Mouse (Mus musculus): ENCODE measurements around the gene Rad54l2. TPM values are rescaled to one million over a fixed set of nuclear protein-coding genes. Genes with fewer than 3 reads are reported as not detected.
A peak's percentile ranks its signal among the peaks of the same experiment; 100 is the strongest.

Gene Rad54l2
- polyA plus RNA-seq, 1 experiment from 2014 or later, result 3.9 TPM

DNA sequence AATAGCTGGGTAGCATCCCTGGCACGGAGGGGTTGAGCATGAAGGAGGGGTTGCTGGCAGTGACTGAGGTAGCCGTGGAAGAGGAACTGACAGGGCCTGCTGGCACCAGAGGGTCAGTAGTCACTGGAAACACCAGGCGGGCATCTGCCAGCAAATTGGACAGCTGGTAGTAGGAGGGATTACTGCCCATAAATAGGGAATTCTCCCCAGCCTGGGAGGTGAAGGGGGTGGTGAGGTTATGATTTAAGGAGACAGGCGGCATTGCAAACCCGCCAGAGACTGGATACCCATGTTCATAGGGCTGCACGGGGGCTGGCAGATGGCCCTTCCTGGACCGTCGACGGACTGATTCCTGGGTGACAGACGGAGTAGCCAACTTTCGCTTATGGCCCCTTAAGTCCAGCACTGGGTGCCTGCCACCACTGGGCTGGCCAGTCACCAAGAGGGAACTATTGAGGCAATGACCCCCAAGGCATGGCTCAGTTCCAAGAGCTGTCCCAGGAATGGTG, 96.0 kb downstream of the Rad54l2 start:
- Histone ChIP-seq H3K27me3 (replicated peaks) (no peaks in the 10 kb centered on the region), H3K4me1 (replicated peaks) (no peaks in the 10 kb centered on the region), H3K36me3 (peaks cover 49% of the 10 kb centered on the region), H3K27ac (ENCODE audit: poor library complexity, severe bottlenecking) (no peak overlapping the region), H3K4me2 (no peak overlapping the region), H3K9ac (no peak overlapping the region), H3K9me3 (replicated peaks) (no peaks in the 10 kb centered on the region), H3K4me3 (no peak overlapping the region)
- 90% methylated on average over 11 of the region's 11 CpGs for WGBS
- no peak for ATAC-seq (ENCODE audit: insufficient number of reproducible peaks, low FRiP score)

DNA sequence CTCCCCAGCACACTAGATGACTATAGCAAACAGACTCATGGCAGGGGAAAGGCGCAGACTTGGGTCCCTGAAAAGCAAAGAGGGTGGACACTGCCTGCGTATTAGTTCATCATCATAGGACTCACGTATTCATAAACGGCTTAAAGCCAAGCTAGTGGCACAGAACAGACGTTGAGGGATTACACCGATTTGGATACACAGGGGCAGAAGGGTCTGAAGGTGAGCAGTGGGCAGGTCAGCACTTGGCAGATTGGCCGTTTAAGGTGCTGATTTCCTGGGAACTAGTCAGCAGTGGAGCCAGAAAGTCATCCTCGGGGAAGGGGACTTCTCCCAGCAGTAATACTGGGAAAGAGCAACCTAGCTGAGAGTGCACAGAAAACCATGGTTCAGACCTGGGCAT, 100.2 kb downstream of the Rad54l2 start:
- Histone ChIP-seq H3K4me2 (no peak overlapping the region), H3K36me3 (peaks cover 23% of the 10 kb centered on the region), H3K4me3 (no peak overlapping the region), H3K9me3 (replicated peaks) (no peaks in the 10 kb centered on the region), H3K9ac (no peak overlapping the region), H3K27ac (ENCODE audit: poor library complexity, severe bottlenecking) (no peak overlapping the region), H3K27me3 (replicated peaks) (no peaks in the 10 kb centered on the region), H3K4me1 (replicated peaks) (peaks cover 16% of the 10 kb centered on the region)
- WGBS, result 84% methylated on average over 8 of the region's 8 CpGs
- no peak for ATAC-seq (ENCODE audit: insufficient number of reproducible peaks, low FRiP score)

DNA sequence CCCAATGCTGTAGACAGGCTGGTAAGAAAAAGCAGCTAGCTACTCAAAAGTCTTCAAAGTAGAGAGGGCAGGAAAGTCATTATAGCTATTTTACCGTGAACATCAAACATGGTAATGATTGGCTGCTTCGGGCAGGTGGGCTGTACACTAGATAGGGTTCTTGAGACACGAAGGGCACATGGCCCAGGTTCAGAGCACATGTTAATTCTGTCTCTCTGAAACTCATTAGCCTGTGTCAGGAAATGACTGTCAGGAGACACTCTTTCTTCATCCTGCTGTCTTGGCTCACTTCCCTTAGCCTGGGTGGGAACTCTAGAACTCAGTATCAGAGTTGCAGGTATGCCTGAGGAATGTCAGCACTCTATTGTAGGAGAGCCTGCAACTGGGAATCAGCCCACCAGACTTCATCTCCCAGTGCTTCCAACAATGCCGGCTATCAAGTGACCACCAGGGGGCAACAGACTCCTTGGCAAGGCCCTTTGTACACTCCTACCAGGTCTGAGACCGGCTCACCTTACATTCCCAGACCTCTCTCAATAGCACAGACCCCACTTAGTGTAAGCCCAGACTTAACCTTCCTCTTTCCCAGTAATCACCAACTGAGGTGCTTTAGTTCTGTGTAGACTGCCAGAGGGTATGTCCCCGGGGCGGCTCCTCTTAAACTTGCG, 101.9 kb downstream of the Rad54l2 start:
- Histone ChIP-seq H3K4me1 (replicated peaks) (peaks cover 16% of the 10 kb centered on the region), H3K4me3 (0 out of 2 replicates have a peak overlapping the region, but pooled peaks have one; percentile 6), H3K9me3 (replicated peaks) (no peaks in the 10 kb centered on the region), H3K27ac (ENCODE audit: poor library complexity, severe bottlenecking) (no peak overlapping the region), H3K9ac (0 out of 2 replicates have a peak overlapping the region, but pooled peaks have one; percentile 8), H3K27me3 (replicated peaks) (no peaks in the 10 kb centered on the region), H3K4me2 (peak overlapping the region; percentile 52), H3K36me3 (peaks cover 6% of the 10 kb centered on the region)
- ATAC-seq (ENCODE audit: insufficient number of reproducible peaks, low FRiP score), result 0 out of 2 replicates have a peak, but pooled peaks have one; percentile 41
- WGBS, result 35% methylated on average over 8 of the region's 8 CpGs

DNA sequence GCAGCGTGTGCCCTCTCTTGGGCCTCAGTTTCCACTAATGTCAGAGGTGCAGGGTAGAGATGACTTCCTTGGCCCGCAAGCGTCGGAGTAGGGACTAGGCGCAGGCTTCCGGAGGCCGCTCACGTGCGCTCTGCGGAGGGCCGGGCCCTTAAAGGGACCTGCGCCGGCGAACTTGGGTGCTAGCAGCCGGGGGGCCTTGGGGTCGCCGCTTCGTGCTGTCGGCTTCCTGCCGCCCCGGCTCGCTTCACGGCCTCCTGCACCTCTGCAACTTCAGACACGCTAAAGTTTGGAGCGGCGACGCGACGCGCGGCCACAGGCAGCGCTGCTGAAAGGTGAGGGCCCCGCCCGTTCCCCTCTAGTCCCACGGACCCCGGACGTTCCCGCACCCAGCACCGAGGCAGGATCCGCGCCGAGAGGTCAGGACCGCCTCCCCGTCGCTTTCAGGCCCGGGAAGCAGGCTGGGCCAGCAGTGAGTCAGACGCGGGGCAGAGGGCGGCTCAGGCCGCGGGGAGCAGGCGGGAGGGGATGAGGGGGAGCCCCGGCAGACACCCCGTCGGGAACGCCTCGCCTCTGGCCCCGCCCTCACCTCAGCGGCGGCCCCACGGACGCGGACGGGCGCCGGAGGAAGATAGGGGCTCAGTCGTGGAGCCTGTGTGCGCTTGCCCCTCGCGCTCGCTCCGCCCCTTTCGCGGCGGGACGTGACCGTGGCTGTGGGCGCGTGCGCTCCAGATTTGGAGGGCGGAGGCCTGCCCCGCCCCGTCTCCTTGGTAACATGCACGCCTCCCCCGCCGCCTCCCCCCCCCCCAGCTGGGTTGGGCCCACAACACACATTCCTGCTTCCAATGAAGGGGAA, 103.5 kb downstream of the Rad54l2 start, which contains the start of gene Tex264:
Gene Tex264, minus strand, starts transcription at position 679 of the 853 bp plus-strand sequence.
- peak within 1 kb of the TSS; percentile 71 for H3K27ac ChIP-seq (ENCODE audit: poor library complexity, severe bottlenecking)
- H3K4me2 ChIP-seq, result peak within 1 kb of the TSS; percentile 96
- peaks cover 17% of the 10 kb centered on the region for H3K36me3 ChIP-seq
- ATAC-seq (ENCODE audit: insufficient number of reproducible peaks, low FRiP score), result peak; percentile 94
- peak within 1 kb of the TSS; percentile 88 for H3K9ac ChIP-seq
- peaks cover 16% of the 10 kb centered on the region for H3K4me1 ChIP-seq (replicated peaks)
- WGBS, result under 1% methylated on average over 78 of the region's 86 CpGs
- no peaks in the 10 kb centered on the region for H3K9me3 ChIP-seq (replicated peaks)
- peak within 1 kb of the TSS; percentile 87 for H3K4me3 ChIP-seq
- H3K27me3 ChIP-seq (replicated peaks), result no peaks in the 10 kb centered on the region

DNA sequence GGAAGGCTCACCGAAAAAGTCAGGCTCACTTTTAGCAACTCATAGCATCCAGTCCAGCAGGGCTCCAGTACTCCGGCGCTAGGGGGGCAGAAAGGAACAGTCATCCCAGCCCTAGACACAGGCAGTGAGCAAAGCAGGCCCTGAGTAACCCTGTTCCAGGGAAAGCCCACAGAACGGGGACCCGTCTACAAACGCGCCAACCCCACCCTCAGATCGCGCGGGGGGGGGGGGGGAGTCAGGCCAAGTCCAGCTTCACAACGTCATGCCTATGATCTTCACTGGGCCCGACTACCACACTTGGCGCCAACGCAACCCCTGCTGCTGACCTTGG, 104.1 kb downstream of the Rad54l2 start:
- Histone ChIP-seq H3K27ac (ENCODE audit: poor library complexity, severe bottlenecking) (peak overlapping the region; percentile 71), H3K36me3 (peaks cover 22% of the 10 kb centered on the region), H3K9me3 (replicated peaks) (no peaks in the 10 kb centered on the region), H3K4me1 (replicated peaks) (peaks cover 16% of the 10 kb centered on the region), H3K27me3 (replicated peaks) (no peaks in the 10 kb centered on the region), H3K4me3 (peak overlapping the region; percentile 87), H3K9ac (peak overlapping the region; percentile 88), H3K4me2 (peak overlapping the region; percentile 96)
- WGBS, result 4% methylated on average over 13 of the region's 14 CpGs
- peak; percentile 4; the same call in 1 of the 2 replicates for ATAC-seq (ENCODE audit: insufficient number of reproducible peaks, low FRiP score)

DNA sequence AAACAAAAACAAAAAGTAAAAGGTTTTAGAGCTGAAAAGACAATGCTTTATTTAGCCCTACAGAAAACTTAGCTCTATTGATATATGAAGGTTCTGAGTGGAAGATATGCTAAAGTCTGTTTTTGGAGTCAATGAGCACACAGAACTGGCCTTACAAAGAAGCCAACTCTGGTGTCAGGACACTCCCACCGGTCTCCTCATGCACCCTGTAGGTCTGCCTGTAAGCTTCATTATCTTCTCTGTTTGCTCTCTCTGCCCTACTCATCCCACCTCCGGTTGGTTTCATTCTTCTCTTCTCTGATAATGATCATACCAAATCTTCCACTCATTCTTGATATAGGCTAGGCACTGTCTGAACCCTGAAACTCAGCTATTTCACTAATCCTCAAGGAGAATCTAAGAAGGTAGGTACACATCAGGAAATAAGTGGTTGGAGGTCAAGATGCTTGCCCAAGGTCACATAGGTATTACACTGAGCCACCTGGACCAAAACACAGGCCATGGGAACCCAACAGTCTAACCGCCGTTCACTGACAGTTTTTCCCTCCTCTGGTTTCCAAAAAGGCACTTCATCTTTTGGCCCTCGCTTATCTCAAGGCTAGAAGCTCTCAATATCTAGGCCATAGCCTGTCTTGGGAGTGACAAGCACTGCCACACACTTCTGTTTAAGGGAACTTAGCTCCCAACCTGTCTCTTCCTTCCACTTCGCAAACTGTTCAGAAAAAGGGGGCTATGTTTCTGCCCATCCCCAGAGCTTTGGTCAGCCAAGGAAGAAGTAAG, 104.7 kb downstream of the Rad54l2 start:
- no peaks in the 10 kb centered on the region for H3K9me3 ChIP-seq (replicated peaks)
- peak overlapping the region; percentile 87 for H3K4me3 ChIP-seq
- WGBS, result 68% methylated on average over 6 of the region's 6 CpGs
- no peak overlapping the region for H3K27ac ChIP-seq (ENCODE audit: poor library complexity, severe bottlenecking)
- peak overlapping the region; percentile 88 for H3K9ac ChIP-seq
- H3K4me1 ChIP-seq (replicated peaks), result peaks cover 16% of the 10 kb centered on the region
- ATAC-seq (ENCODE audit: insufficient number of reproducible peaks, low FRiP score), result no peak
- peaks cover 26% of the 10 kb centered on the region for H3K36me3 ChIP-seq
- H3K27me3 ChIP-seq (replicated peaks), result no peaks in the 10 kb centered on the region
- H3K4me2 ChIP-seq, result peak overlapping the region; percentile 96

DNA sequence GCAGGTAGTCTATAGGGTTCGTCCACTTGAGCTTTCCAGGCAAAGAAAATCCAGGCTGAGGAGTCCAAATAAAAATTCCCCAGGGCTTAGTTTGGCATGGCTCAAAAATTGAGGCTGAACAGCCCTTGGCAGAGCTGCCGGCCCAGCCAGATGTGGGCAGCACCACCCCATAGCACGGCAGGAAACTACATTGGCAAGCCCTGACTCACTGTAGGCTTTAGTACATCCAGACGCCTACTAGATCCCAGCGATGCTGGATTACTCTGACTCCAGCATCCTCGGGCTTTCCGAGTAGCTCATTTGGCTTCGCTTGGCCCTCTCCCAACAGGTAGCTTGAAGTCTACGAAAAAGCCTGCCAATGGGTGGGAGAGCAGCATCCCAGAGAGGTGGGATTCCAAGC, 108.0 kb downstream of the Rad54l2 start:
- Histone ChIP-seq H3K4me2 (no peak overlapping the region), H3K4me1 (replicated peaks) (peaks cover 8% of the 10 kb centered on the region), H3K4me3 (no peak overlapping the region), H3K9ac (no peak overlapping the region), H3K27me3 (replicated peaks) (no peaks in the 10 kb centered on the region), H3K27ac (ENCODE audit: poor library complexity, severe bottlenecking) (no peak overlapping the region), H3K9me3 (replicated peaks) (no peaks in the 10 kb centered on the region), H3K36me3 (peaks cover 47% of the 10 kb centered on the region)
- 87% methylated on average over 9 of the region's 9 CpGs for WGBS
- no peak for ATAC-seq (ENCODE audit: insufficient number of reproducible peaks, low FRiP score)

DNA sequence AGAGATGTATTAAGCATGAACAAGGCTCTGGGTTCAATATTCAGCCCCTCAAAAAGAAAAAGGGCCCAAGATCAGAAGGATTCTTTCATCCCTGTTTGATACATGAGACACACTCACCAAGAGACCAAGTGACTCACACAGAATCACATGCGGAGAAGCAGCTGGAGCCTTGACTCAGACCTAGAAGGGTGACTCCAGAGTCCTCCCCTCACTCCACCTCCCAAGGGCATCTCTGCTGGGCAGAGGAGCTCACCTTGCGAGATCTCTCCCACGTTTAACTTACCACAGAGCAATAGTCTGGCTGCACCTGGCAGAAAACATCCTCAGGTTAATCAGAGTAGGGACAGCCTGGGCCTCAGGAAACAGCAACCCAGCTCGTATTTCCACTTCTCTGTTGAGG, 110.8 kb downstream of the Rad54l2 start:
- Histone ChIP-seq H3K36me3 (peaks cover 51% of the 10 kb centered on the region), H3K27ac (ENCODE audit: poor library complexity, severe bottlenecking) (no peak overlapping the region), H3K4me1 (replicated peaks) (no peaks in the 10 kb centered on the region), H3K4me2 (no peak overlapping the region), H3K27me3 (replicated peaks) (no peaks in the 10 kb centered on the region), H3K4me3 (no peak overlapping the region), H3K9me3 (replicated peaks) (no peaks in the 10 kb centered on the region), H3K9ac (no peak overlapping the region)
- no peak for ATAC-seq (ENCODE audit: insufficient number of reproducible peaks, low FRiP score)
- WGBS, result 73% methylated on average over 4 of the region's 4 CpGs

DNA sequence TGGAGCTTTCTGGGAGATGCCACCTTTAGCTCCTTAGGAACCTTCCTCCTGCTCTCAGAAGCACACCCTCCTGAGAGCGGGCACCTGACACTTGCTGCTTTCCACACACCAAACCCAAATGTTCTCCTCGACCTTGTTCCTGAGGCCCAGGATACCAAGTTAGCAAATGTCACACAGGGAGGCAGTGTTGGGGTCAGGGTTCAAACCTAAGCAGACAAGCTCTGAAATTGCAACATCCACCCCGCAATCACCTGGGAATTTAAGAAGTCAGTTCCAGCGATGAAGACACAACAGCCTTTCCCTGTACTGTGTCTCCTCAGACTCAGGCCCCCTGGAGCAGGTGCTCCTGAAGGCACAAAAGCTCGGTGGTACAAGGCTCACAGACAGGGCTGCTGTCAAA, 111.3 kb downstream of the Rad54l2 start:
- 82% methylated on average over 5 of the region's 5 CpGs for WGBS
- peaks cover 55% of the 10 kb centered on the region for H3K36me3 ChIP-seq
- H3K9ac ChIP-seq, result no peak overlapping the region
- H3K27me3 ChIP-seq (replicated peaks), result no peaks in the 10 kb centered on the region
- H3K27ac ChIP-seq (ENCODE audit: poor library complexity, severe bottlenecking), result no peak overlapping the region
- ATAC-seq (ENCODE audit: insufficient number of reproducible peaks, low FRiP score), result no peak
- no peaks in the 10 kb centered on the region for H3K4me1 ChIP-seq (replicated peaks)
- H3K4me2 ChIP-seq, result no peak overlapping the region
- no peak overlapping the region for H3K4me3 ChIP-seq
- H3K9me3 ChIP-seq (replicated peaks), result no peaks in the 10 kb centered on the region

DNA sequence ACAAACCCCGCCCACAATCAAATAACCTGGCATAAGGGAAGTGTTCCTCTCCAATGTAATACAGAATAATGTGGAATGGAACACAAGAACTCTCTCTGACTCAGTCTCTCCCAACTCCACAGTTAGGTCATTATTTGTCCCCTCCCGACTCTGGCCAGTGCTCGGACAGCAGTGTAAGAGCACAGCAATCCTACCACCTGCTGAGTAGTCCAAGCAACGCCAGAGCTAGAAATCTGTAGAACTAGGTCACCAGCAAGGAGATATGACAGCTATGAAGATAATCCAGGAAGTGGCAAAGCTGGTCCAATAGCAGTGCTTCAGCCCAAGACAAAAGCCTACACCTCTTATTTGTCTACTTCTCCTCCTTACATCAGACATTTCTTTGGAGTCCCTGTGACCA, 112.4 kb downstream of the Rad54l2 start:
- Histone ChIP-seq H3K9ac (no peak overlapping the region), H3K4me3 (no peak overlapping the region), H3K9me3 (replicated peaks) (no peaks in the 10 kb centered on the region), H3K27me3 (replicated peaks) (no peaks in the 10 kb centered on the region), H3K4me1 (replicated peaks) (peaks cover 9% of the 10 kb centered on the region), H3K4me2 (no peak overlapping the region), H3K36me3 (peaks cover 54% of the 10 kb centered on the region), H3K27ac (ENCODE audit: poor library complexity, severe bottlenecking) (no peak overlapping the region)
- no peak for ATAC-seq (ENCODE audit: insufficient number of reproducible peaks, low FRiP score)
- WGBS, result 72% methylated on average over 4 of the region's 4 CpGs

DNA sequence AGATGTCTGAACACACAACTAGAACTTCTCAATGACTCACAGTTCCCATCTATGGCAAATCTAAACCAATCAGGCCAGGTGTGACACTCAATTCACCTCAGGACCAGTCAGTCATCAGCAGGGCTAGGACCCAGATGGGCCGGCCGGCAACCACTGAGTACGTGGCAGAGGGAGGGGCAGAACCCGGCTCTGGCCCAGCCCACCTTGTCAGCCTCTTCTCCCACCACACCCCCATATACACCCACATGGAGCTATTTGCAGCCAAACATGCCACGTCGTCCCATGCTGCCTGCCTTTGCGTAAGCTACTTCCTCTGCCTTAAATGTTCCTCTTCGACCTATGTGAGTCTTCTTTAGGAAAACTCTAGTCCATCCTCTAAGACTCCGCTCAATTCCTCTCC, 113.0 kb downstream of the Rad54l2 start:
- Histone ChIP-seq H3K36me3 (peaks cover 54% of the 10 kb centered on the region), H3K4me1 (replicated peaks) (peaks cover 14% of the 10 kb centered on the region), H3K4me2 (no peak overlapping the region), H3K4me3 (no peak overlapping the region), H3K27ac (ENCODE audit: poor library complexity, severe bottlenecking) (no peak overlapping the region), H3K27me3 (replicated peaks) (no peaks in the 10 kb centered on the region), H3K9me3 (replicated peaks) (no peaks in the 10 kb centered on the region), H3K9ac (no peak overlapping the region)
- WGBS, result 74% methylated on average over 9 of the region's 9 CpGs
- no peak for ATAC-seq (ENCODE audit: insufficient number of reproducible peaks, low FRiP score)

Measured in heart, embryonic 12.5 days (tissue).